28 mouse cellular contexts compared by ENCODE assay signal in genomic region chr13:97820401-97820800, GRCm38 (mm10). TPM values are rescaled to one million over a fixed set of nuclear protein-coding genes. Genes with fewer than 3 reads are reported as not detected.
A peak's percentile ranks its signal among the peaks of the same experiment; 100 is the strongest.
DNase-seq lines count a peak whose midpoint lies in the region; ATAC-seq and TF ChIP-seq lines count a peak whose summit lies in the region.
"Had no signal": no experiment of that assay in that cellular context is flagged by ENCODE, and none has a peak within 500 bp of the region (broad histone marks: within the 10 kb centered on the region; RNA-seq: fewer than 3 reads in every experiment).

No protein-coding gene starts in this region.

- H3K9me3 ChIP-seq in forebrain, embryonic 10.5 days = no peaks in the 10 kb centered on the region
- no peaks in the 10 kb centered on the region for H3K9me3 ChIP-seq in forebrain, embryonic 14.5 days (replicated peaks; ENCODE audit: control insufficient read depth, low read length)
- H3K9me3 ChIP-seq in liver, postnatal 0 days (ENCODE audit: low read length) = no peaks in the 10 kb centered on the region
- no peaks in the 10 kb centered on the region for H3K9me3 ChIP-seq in liver, embryonic 11.5 days (ENCODE audit: control insufficient read depth, low read length)
- H3K9me3 ChIP-seq: embryonic facial prominence, embryonic 12.5 days; embryonic facial prominence, embryonic 15.5 days; forebrain, embryonic 12.5 days; G1E; heart, embryonic 10.5 days; heart, embryonic 13.5 days had no signal

- DNase-seq in forebrain, embryonic 10.5 days (ENCODE audit: extremely low spot score, low spot score) = peak; percentile 7
- DNase-seq in forebrain, embryonic 14.5 days (ENCODE audit: low spot score) = no peak
- peak; percentile 4 for DNase-seq in liver, postnatal 0 days
- no peak for DNase-seq in liver, embryonic 11.5 days (ENCODE audit: low spot score)
- DNase-seq in ES-CJ7 (ENCODE audit: low read depth, low spot score) (peak; percentile 68), WW6 (ENCODE audit: low read depth, low spot score) (peak; percentile 28)
- no peak for DNase-seq in spleen, postnatal 4 days (ENCODE audit: low spot score in 2 of 2)
- DNase-seq in gastrocnemius, adult 8-10 months (ENCODE audit: low spot score in 2 of 2) = no peak
- DNase-seq: cerebellum, adult 18-20 months; cerebellum, adult 9-10 months; cerebellum, postnatal 14 days; gastrocnemius, adult 2 months; gastrocnemius, postnatal 25 days; heart, adult 2 months; heart, postnatal 14 days; heart, postnatal 4 days; kidney, adult 18-20 months had no signal

- ATAC-seq in forebrain, embryonic 14.5 days = no peak
- no peak for ATAC-seq in liver, postnatal 0 days
- no peak for ATAC-seq in liver, embryonic 11.5 days (replicated peaks; ENCODE audit: low FRiP score)
- ATAC-seq: forebrain, embryonic 16.5 days; hindbrain, postnatal 0 days; inflammation-experienced regulatory T-cells, adult 6 months; Patski had no signal

- H3K4me2 ChIP-seq in forebrain, embryonic 14.5 days (ENCODE audit: low read length) = no peak overlapping the region
- no peak overlapping the region for H3K4me2 ChIP-seq in liver, postnatal 0 days (ENCODE audit: low read depth, low read length)
- H3K4me2 ChIP-seq in liver, embryonic 11.5 days = no peak overlapping the region
- H3K4me2 ChIP-seq: embryonic facial prominence, embryonic 12.5 days; embryonic facial prominence, embryonic 15.5 days; forebrain, embryonic 12.5 days; heart, embryonic 13.5 days; hindbrain, embryonic 14.5 days had no signal

- 96% methylated on average over 8 of the region's 8 CpGs for WGBS in forebrain, embryonic 10.5 days
- 95% methylated on average over 8 of the region's 8 CpGs for WGBS in forebrain, embryonic 14.5 days
- WGBS in liver, postnatal 0 days (ENCODE audit: insufficient replicate concordance) = 91% methylated on average over 8 of the region's 8 CpGs
- WGBS in liver, embryonic 11.5 days = 88% methylated on average over 8 of the region's 8 CpGs

- H3K4me1 ChIP-seq in forebrain, embryonic 10.5 days = peaks cover 24% of the 10 kb centered on the region
- H3K4me1 ChIP-seq in forebrain, embryonic 14.5 days (ENCODE audit: control insufficient read depth, insufficient read depth, low read length) = peaks cover 16% of the 10 kb centered on the region
- no peaks in the 10 kb centered on the region for H3K4me1 ChIP-seq in liver, postnatal 0 days (ENCODE audit: insufficient read depth)
- no peaks in the 10 kb centered on the region for H3K4me1 ChIP-seq in liver, embryonic 11.5 days (replicated peaks; ENCODE audit: control insufficient read depth, insufficient read depth, low read length)
- H3K4me1 ChIP-seq: heart, embryonic 13.5 days had no signal

- H3K9ac ChIP-seq in forebrain, embryonic 14.5 days (ENCODE audit: low read length) = no peak overlapping the region
- H3K9ac ChIP-seq in liver, postnatal 0 days (replicated peaks) = no peak overlapping the region
- no peak overlapping the region for H3K9ac ChIP-seq in liver, embryonic 11.5 days (ENCODE audit: low read depth, low read length)
- H3K9ac ChIP-seq: embryonic facial prominence, embryonic 12.5 days; embryonic facial prominence, embryonic 15.5 days; forebrain, embryonic 12.5 days; heart, embryonic 13.5 days; hindbrain, embryonic 14.5 days had no signal

- H3K27ac ChIP-seq in forebrain, embryonic 10.5 days = no peak overlapping the region
- no peak overlapping the region for H3K27ac ChIP-seq in forebrain, embryonic 14.5 days (ENCODE audit: low read depth, low read length)
- H3K27ac ChIP-seq in liver, postnatal 0 days (ENCODE audit: low read depth) = no peak overlapping the region
- no peak overlapping the region for H3K27ac ChIP-seq in liver, embryonic 11.5 days (ENCODE audit: low read depth, low read length)
- H3K27ac ChIP-seq: embryonic facial prominence, embryonic 12.5 days; embryonic facial prominence, embryonic 15.5 days; forebrain, embryonic 12.5 days; gastrocnemius, adult 2 months; heart, adult 2 months; heart, embryonic 10.5 days; heart, embryonic 13.5 days; hindbrain, embryonic 14.5 days; hindbrain, postnatal 0 days had no signal

- no peak for TF ChIP-seq CTCF in liver, postnatal 0 days (IDR thresholded peaks at IDR 0.05; ENCODE audit: low read depth)

- no peaks in the 10 kb centered on the region for H3K27me3 ChIP-seq in forebrain, embryonic 10.5 days (ENCODE audit: poor library complexity, severe bottlenecking)
- no peaks in the 10 kb centered on the region for H3K27me3 ChIP-seq in forebrain, embryonic 14.5 days (replicated peaks; ENCODE audit: control insufficient read depth, insufficient read depth, low read length)
- no peaks in the 10 kb centered on the region for H3K27me3 ChIP-seq in liver, postnatal 0 days (ENCODE audit: insufficient read depth, low read length)
- H3K27me3 ChIP-seq in liver, embryonic 11.5 days (replicated peaks; ENCODE audit: control insufficient read depth, insufficient read depth, low read length) = no peaks in the 10 kb centered on the region
- H3K27me3 ChIP-seq: embryonic facial prominence, embryonic 15.5 days; forebrain, embryonic 12.5 days; heart, embryonic 13.5 days; Patski had no signal

- no peaks in the 10 kb centered on the region for H3K36me3 ChIP-seq in forebrain, embryonic 10.5 days (replicated peaks)
- H3K36me3 ChIP-seq in forebrain, embryonic 14.5 days (ENCODE audit: control insufficient read depth, insufficient read depth, low read length) = no peaks in the 10 kb centered on the region
- no peaks in the 10 kb centered on the region for H3K36me3 ChIP-seq in liver, postnatal 0 days (replicated peaks; ENCODE audit: insufficient read depth, low read length)
- no peaks in the 10 kb centered on the region for H3K36me3 ChIP-seq in liver, embryonic 11.5 days (ENCODE audit: control insufficient read depth, insufficient read depth, low read length)
- H3K36me3 ChIP-seq: embryonic facial prominence, embryonic 12.5 days; embryonic facial prominence, embryonic 15.5 days; forebrain, embryonic 12.5 days; G1E; heart, embryonic 10.5 days; heart, embryonic 13.5 days had no signal

- no peak overlapping the region for H3K4me3 ChIP-seq in forebrain, embryonic 10.5 days
- H3K4me3 ChIP-seq in forebrain, embryonic 14.5 days (ENCODE audit: low read depth, low read length) = no peak overlapping the region
- H3K4me3 ChIP-seq in liver, postnatal 0 days (ENCODE audit: low read depth, low read length) = no peak overlapping the region
- no peak overlapping the region for H3K4me3 ChIP-seq in liver, embryonic 11.5 days (ENCODE audit: low read depth, low read length)
- H3K4me3 ChIP-seq: embryonic facial prominence, embryonic 12.5 days; embryonic facial prominence, embryonic 15.5 days; forebrain, embryonic 12.5 days; gastrocnemius, adult 2 months; heart, adult 2 months; heart, embryonic 10.5 days; heart, embryonic 13.5 days had no signal

- TF ChIP-seq EP300 in liver, postnatal 0 days (IDR thresholded peaks at IDR 0.05; ENCODE audit: low read depth) = no peak

RNA-seq across cellular contexts. Expression of gene Gm10260, which starts 60.0 kb away (rescaled TPM):
- polyA plus RNA-seq in forebrain, embryonic 10.5 days (2016; fragmentation: Nextera tagmentation; extraction: Ambion mirVana) = 5.5 and 6.2 TPM in 2 replicates
- 2.9 and 4.6 TPM in 2 replicates for polyA plus RNA-seq in forebrain, embryonic 14.5 days (2014; fragmentation: Nextera tagmentation; extraction: Ambion mirVana)
- polyA plus RNA-seq in liver, postnatal 0 days (2015; fragmentation: Nextera tagmentation; extraction: Ambion mirVana) = 5.5 and 5.6 TPM in 2 replicates
- 3.8 and 8.2 TPM in 2 replicates for polyA plus RNA-seq in liver, embryonic 11.5 days (2014; fragmentation: Nextera tagmentation; extraction: Ambion mirVana)
- 100 to 1,000 TPM in 3 of 4 experiments, 10 to 100 TPM in 1; 78.9 to 137 (median 104) TPM for total RNA-seq in gastrocnemius, adult 8-10 months (2022)

Comparison
In these comparisons a context has a peak if more than half of its experiments do, and no peak if none do; other contexts are left out.
1. DNase-seq: peak in forebrain, embryonic 10.5 days (single experiment), liver, postnatal 0 days (single experiment), ES-CJ7 (single experiment) and WW6 (single experiment); none in forebrain, embryonic 14.5 days (single experiment), liver, embryonic 11.5 days (single experiment), spleen, postnatal 4 days (0 of 2) and gastrocnemius, adult 8-10 months (0 of 2).